Mouse (Mus musculus) adrenal gland, adult (tissue): ENCODE measurements around the gene Dhx36.

ENCODE experiments used
- DNase-seq, 2 experiments: peaks; one replicate each; pipeline ENCODE4 v3.0.0; 2022 to 2023; ENCODE audit warnings: low spot score in 1 of 2; ENCODE audit not compliant: inconsistent age in 2 of 2

Gene Dhx36

DNA sequence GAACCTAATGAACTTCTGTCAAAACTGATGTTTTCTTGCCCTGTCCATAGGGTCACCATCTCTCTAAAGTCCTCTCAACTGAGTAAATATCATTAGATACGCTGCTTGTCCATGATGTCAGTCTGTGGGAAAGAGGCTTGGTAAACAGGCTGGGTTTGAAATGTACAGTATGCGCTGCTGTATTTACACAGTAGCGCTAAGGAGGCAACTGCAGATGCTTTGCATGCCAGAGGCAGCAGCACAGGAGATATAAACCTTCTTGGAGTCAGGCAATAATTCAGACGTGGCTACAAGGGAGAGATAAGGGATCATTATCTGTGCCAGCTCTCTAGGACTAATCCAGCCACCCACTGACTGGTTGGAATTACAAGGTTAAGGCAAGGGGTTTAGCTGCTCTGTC lies 73.1 kb downstream of the Dhx36 start:
- no peak for DNase-seq

DNA sequence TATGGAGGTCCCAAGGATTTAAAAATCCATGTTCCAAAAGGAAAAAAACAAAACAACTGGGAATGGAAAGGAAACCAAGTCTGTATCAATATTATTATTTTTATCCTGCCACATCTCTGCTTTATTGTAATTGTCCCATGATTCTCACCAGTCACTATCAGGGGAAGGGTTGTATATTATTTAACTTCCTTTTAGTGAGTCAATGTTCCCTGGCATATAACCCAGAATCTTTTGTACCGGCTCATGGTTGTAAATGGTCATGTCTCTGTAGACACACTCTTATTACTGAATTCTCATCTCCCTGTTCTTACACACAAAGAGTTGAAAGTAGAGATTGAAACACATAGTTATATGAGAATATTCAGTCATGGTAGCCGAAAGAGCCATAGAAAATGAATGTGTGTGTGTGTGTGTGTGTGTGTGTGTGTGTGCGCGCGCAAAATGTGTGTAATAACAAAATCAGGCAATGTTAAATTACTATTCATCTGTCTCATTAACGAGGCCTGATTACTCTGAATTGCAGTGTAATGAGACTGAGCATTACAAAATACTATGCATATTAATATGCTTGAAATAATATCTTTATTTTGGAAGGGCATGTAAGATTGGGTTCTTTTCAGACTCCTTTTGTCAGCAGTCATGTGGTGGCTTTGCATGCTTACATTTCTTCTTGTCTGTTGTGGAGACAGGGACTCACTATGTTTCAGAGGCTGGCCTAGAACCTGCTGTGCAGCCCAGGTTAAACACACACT lies 88.2 kb downstream of the Dhx36 start:
- DNase-seq, result no peak
